Mouse (Mus musculus): ENCODE data around the gene Lamtor2. TPM values are rescaled to one million over a fixed set of nuclear protein-coding genes. Genes with fewer than 3 reads are reported as not detected.
A peak's percentile ranks its signal among the peaks of the same experiment; 100 is the strongest.

Lamtor2 gene
- polyA plus RNA-seq, 1 experiment: 104 TPM

GRCm38 (mm10) chr3:88501366-88502030 lies 51.4 kb downstream of the Lamtor2 start:
- WGBS: 70% methylated on average over 6 of the region's 6 CpGs
- H3K36me3 ChIP-seq (ENCODE audit: control insufficient read depth, insufficient read depth, low read length): no peaks in the 10 kb centered on the region

GRCm38 (mm10) chr3:88500655-88501365 lies 52.1 kb downstream of the Lamtor2 start:
- no peaks in the 10 kb centered on the region for H3K36me3 ChIP-seq (ENCODE audit: control insufficient read depth, insufficient read depth, low read length)
- WGBS: 74% methylated on average over 4 of the region's 4 CpGs
- peaks cover 6% of the 10 kb centered on the region; the same call in 1 of the 2 replicates for H3K27me3 ChIP-seq (ENCODE audit: control insufficient read depth, insufficient read depth, low read length)
- peaks cover 12% of the 10 kb centered on the region for H3K4me1 ChIP-seq (ENCODE audit: control insufficient read depth, insufficient read depth, insufficient read length)
- TF ChIP-seq POLR2A (IDR thresholded peaks at IDR 0.05; ENCODE audit: low read depth, low read length) (no peak), CTCF (IDR thresholded peaks at IDR 0.05; ENCODE audit: extremely low read depth, insufficient read depth, insufficient read length, insufficient replicate concordance) (no peak)
- no peak overlapping the region for H3K4me3 ChIP-seq (ENCODE audit: extremely low read depth, insufficient read depth, insufficient read length)
- DNase-seq (ENCODE audit: low read depth in 1 of 2, low spot score in 2 of 2): no peak
- no peak overlapping the region for H3K27ac ChIP-seq (ENCODE audit: insufficient read depth, low read length)

More at GRCm38 (mm10) chr3:88501366-88502030, 51.4 kb downstream of the Lamtor2 start:
- peak overlapping the region; percentile 34 for H3K4me3 ChIP-seq (ENCODE audit: extremely low read depth, insufficient read depth, insufficient read length)
- TF ChIP-seq CTCF (IDR thresholded peaks at IDR 0.05; ENCODE audit: extremely low read depth, insufficient read depth, insufficient read length, insufficient replicate concordance) (no peak), POLR2A (IDR thresholded peaks at IDR 0.05; ENCODE audit: low read depth, low read length) (no peak)
- DNase-seq (ENCODE audit: low read depth in 1 of 2, low spot score in 2 of 2): no peak
- H3K27ac ChIP-seq (ENCODE audit: insufficient read depth, low read length): peak overlapping the region; percentile 19; the same call in 1 of the 2 replicates
- H3K27me3 ChIP-seq (ENCODE audit: control insufficient read depth, insufficient read depth, low read length): peaks cover 6% of the 10 kb centered on the region; the same call in 1 of the 2 replicates
- peaks cover 12% of the 10 kb centered on the region for H3K4me1 ChIP-seq (ENCODE audit: control insufficient read depth, insufficient read depth, insufficient read length)

DNA sequence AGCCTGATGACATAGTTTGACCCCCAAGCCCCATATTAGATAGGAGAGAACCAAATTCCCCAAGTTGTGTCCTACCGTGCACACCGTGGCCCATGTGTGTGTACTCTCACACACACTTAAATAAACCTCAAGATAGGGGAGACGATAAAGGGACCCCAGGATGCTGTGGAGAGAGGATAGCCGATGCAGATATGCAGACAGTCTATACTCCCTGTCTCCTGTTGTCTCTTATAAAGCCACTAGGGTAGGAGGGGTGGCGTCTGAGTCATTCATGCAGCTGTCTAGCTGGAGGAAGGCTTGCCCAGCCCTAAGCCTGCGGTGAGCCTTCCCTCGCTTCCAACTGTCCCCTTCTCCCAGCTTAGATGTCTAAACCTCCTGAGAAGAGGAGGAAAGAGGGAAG lies 52.8 kb downstream of the Lamtor2 start:
- Histone ChIP-seq H3K4me3 (ENCODE audit: extremely low read depth, insufficient read depth, insufficient read length) (no peak overlapping the region), H3K36me3 (ENCODE audit: control insufficient read depth, insufficient read depth, low read length) (no peaks in the 10 kb centered on the region), H3K4me1 (ENCODE audit: control insufficient read depth, insufficient read depth, insufficient read length) (peaks cover 15% of the 10 kb centered on the region), H3K27me3 (ENCODE audit: control insufficient read depth, insufficient read depth, low read length) (peaks cover 6% of the 10 kb centered on the region; the same call in 1 of the 2 replicates), H3K27ac (ENCODE audit: insufficient read depth, low read length) (no peak overlapping the region)
- no peak for DNase-seq (ENCODE audit: low read depth in 1 of 2, low spot score in 2 of 2)
- no peak for TF ChIP-seq CTCF (IDR thresholded peaks at IDR 0.05; ENCODE audit: extremely low read depth, insufficient read depth, insufficient read length, insufficient replicate concordance)
- 81% methylated on average over 7 of the region's 7 CpGs for WGBS

Other genes starting within 250 kb of the Lamtor2 start
- 116 and 118 TPM in 2 replicates for gene Glmp, start 228.1 kb downstream of the Lamtor2 start, polyA plus RNA-seq (2012; rRNA removed)
- gene Tmem79, start 216.9 kb downstream of the Lamtor2 start, polyA plus RNA-seq (2012; rRNA removed): 1.1 and 1.6 TPM in 2 replicates
- gene Smg5, start 216.8 kb downstream of the Lamtor2 start, polyA plus RNA-seq (2012; rRNA removed): 64.6 and 70.3 TPM in 2 replicates
- gene Paqr6, start 188.5 kb downstream of the Lamtor2 start, polyA plus RNA-seq (2012; rRNA removed): 4.3 and 4.4 TPM in 2 replicates
- 0.21 and 0.27 TPM in 2 replicates for gene Bglap3, start 180.3 kb downstream of the Lamtor2 start, polyA plus RNA-seq (2012; rRNA removed)
- not detected in 2 replicates for gene Bglap2, start 174.4 kb downstream of the Lamtor2 start, polyA plus RNA-seq (2012; rRNA removed)
- gene Bglap, start 168.6 kb downstream of the Lamtor2 start, polyA plus RNA-seq (2012; rRNA removed): 0.41 and 0.43 TPM in 2 replicates
- gene Pmf1, start 142.7 kb downstream of the Lamtor2 start, polyA plus RNA-seq (2012; rRNA removed): 67.6 and 105 TPM in 2 replicates
- 13.9 and 17.1 TPM in 2 replicates for gene Slc25a44, start 127.9 kb downstream of the Lamtor2 start, polyA plus RNA-seq (2012; rRNA removed)
- 54.3 and 67.0 TPM in 2 replicates for gene Sema4a, start 91.9 kb downstream of the Lamtor2 start, polyA plus RNA-seq (2012; rRNA removed)
- 51.3 and 72.3 TPM in 2 replicates for gene Lmna, start 43.1 kb downstream of the Lamtor2 start, polyA plus RNA-seq (2012; rRNA removed)
- 1.00 and 1.0 TPM in 2 replicates for gene Mex3a, start 20.7 kb downstream of the Lamtor2 start, polyA plus RNA-seq (2012; rRNA removed)
- gene Rab25, start 4.8 kb downstream of the Lamtor2 start, polyA plus RNA-seq (2012; rRNA removed): 1.0 and 1.3 TPM in 2 replicates
- 32.5 and 33.7 TPM in 2 replicates for gene Ubqln4, start 684 bp upstream of the Lamtor2 start, polyA plus RNA-seq (2012; rRNA removed)
- gene Ssr2, start 22.8 kb upstream of the Lamtor2 start, polyA plus RNA-seq (2012; rRNA removed): 77.2 and 88.7 TPM in 2 replicates
- 120 and 146 TPM in 2 replicates for gene Arhgef2, start 52.9 kb upstream of the Lamtor2 start, polyA plus RNA-seq (2012; rRNA removed)
- not detected in 2 replicates for gene Rxfp4, start 100.1 kb upstream of the Lamtor2 start, polyA plus RNA-seq (2012; rRNA removed)
- 36.0 and 40.5 TPM in 2 replicates for gene Khdc4, start 132.7 kb upstream of the Lamtor2 start, polyA plus RNA-seq (2012; rRNA removed)
- 28.3 and 32.9 TPM in 2 replicates for gene Rit1, start 163.8 kb upstream of the Lamtor2 start, polyA plus RNA-seq (2012; rRNA removed)
- 3.6 and 5.0 TPM in 2 replicates for gene Syt11, start 222.1 kb upstream of the Lamtor2 start, polyA plus RNA-seq (2012; rRNA removed)

Data from spleen, adult 2 months (tissue).